Comparison of ENCODE assay signal across 14 mouse cellular contexts in the genomic region with DNA sequence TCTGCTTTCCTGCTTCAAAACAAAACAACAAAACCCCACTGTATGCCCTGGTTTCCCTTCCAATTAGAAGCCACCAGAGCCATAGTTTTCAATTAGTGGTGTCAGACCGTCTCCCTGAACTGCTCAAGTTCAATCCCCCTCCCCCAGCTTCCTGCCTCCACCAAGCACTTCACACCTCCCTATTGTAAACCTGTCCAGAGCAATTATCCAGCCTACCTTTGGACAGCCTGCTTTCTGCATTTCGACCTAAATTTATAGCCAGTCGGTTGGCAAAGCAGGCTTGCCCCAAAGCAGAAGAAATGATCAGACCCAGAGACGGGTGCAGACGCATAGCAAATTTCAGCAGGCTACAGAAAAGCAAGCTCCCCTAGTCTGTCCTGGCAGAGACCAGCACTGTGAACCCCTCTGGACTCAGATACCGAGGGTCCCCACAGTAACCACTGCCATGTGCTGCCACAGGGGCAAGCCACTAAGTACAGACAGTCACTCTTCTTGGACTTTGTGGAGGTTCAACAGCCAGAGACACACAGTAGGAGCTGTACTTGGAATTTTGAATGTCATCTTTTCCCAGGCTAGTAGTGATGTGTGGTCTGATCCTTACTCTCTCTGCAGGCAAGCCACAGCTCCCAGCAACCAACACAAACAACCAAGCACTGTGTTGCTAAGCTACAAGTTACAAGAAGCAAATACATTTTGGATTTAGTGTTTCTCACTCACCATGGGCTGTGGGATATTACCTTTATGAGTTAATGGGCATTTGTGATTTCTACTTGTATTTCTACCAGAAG. TPM values are rescaled to one million over a fixed set of nuclear protein-coding genes. Genes with fewer than 3 reads are reported as not detected.
A peak's percentile ranks its signal among the peaks of the same experiment; 100 is the strongest.
DNase-seq lines count a peak whose midpoint lies in the region; ATAC-seq lines count a peak whose summit lies in the region.
"Had no signal": no experiment of that assay in that cellular context is flagged by ENCODE, and none has a peak within 500 bp of the region (broad histone marks: within the 10 kb centered on the region; RNA-seq: fewer than 3 reads in every experiment).

No protein-coding gene starts in this region.

- no peak overlapping the region for H3K4me2 ChIP-seq in hindbrain, embryonic 11.5 days (replicated peaks; ENCODE audit: low read depth, low read length)
- peak overlapping the region; percentile 11; the same call in 1 of the 2 replicates for H3K4me2 ChIP-seq in hindbrain, embryonic 16.5 days (ENCODE audit: low read length)
- H3K4me2 ChIP-seq: embryonic facial prominence, embryonic 12.5 days; liver, embryonic 12.5 days had no signal

- H3K9me3 ChIP-seq in hindbrain, embryonic 10.5 days = no peaks in the 10 kb centered on the region
- H3K9me3 ChIP-seq in hindbrain, embryonic 11.5 days (ENCODE audit: control insufficient read depth, low read length) = no peaks in the 10 kb centered on the region
- H3K9me3 ChIP-seq in hindbrain, embryonic 16.5 days (ENCODE audit: control insufficient read depth, low read length) = no peaks in the 10 kb centered on the region
- H3K9me3 ChIP-seq: embryonic facial prominence, embryonic 12.5 days; liver, embryonic 12.5 days had no signal

- H3K9ac ChIP-seq in hindbrain, embryonic 11.5 days (ENCODE audit: low read depth, low read length) = no peak overlapping the region
- H3K9ac ChIP-seq in hindbrain, embryonic 16.5 days (ENCODE audit: low read depth, low read length) = no peak overlapping the region
- H3K9ac ChIP-seq: embryonic facial prominence, embryonic 12.5 days; liver, embryonic 12.5 days had no signal

- H3K27ac ChIP-seq in hindbrain, embryonic 10.5 days = peak overlapping the region; percentile 53
- no peak overlapping the region for H3K27ac ChIP-seq in hindbrain, embryonic 11.5 days (ENCODE audit: low read depth, low read length)
- H3K27ac ChIP-seq in hindbrain, embryonic 16.5 days (ENCODE audit: low read depth, low read length) = peak overlapping the region; percentile 1; the same call in 1 of the 2 replicates
- H3K27ac ChIP-seq: embryonic facial prominence, embryonic 12.5 days; liver, embryonic 12.5 days had no signal

- no peak overlapping the region for H3K4me3 ChIP-seq in hindbrain, embryonic 10.5 days
- no peak overlapping the region for H3K4me3 ChIP-seq in hindbrain, embryonic 11.5 days (ENCODE audit: low read depth, low read length)
- no peak overlapping the region for H3K4me3 ChIP-seq in hindbrain, embryonic 16.5 days (ENCODE audit: low read length)
- H3K4me3 ChIP-seq: embryonic facial prominence, embryonic 12.5 days; liver, embryonic 12.5 days had no signal

- peaks cover 78% of the 10 kb centered on the region for H3K4me1 ChIP-seq in hindbrain, embryonic 10.5 days (replicated peaks)
- peaks cover 2% of the 10 kb centered on the region; the same call in 1 of the 2 replicates for H3K4me1 ChIP-seq in hindbrain, embryonic 11.5 days (replicated peaks; ENCODE audit: control insufficient read depth, insufficient read depth, low read length)
- peaks cover 31% of the 10 kb centered on the region for H3K4me1 ChIP-seq in hindbrain, embryonic 16.5 days (ENCODE audit: control insufficient read depth, insufficient read depth, low read depth, low read length)

- DNase-seq in hindbrain, embryonic 10.5 days (ENCODE audit: low spot score) = no peak
- DNase-seq in hindbrain, embryonic 11.5 days (ENCODE audit: low spot score) = no peak
- DNase-seq in Muller cell, postnatal 12 days (ENCODE audit: inconsistent ontology term) = peak; percentile 75
- DNase-seq in retina, embryonic 14.5 days (ENCODE audit: low spot score) = peak; percentile 73
- no peak for DNase-seq in T-cell, adult 2 months (ENCODE audit: low spot score)
- no peak for DNase-seq in left cerebral cortex, postnatal 14 days (ENCODE audit: low spot score in 2 of 2)
- DNase-seq in right cerebral cortex, postnatal 36 days (ENCODE audit: low spot score in 2 of 2) = no peak
- DNase-seq: adrenal gland, postnatal 36 days; kidney, adult 18-20 months; lung, postnatal 14 days had no signal

- intact Hi-C loops in left cerebral cortex, postnatal 14 days (cut with DNase I) = no loop called here

- no peaks in the 10 kb centered on the region for H3K36me3 ChIP-seq in hindbrain, embryonic 10.5 days
- H3K36me3 ChIP-seq in hindbrain, embryonic 11.5 days (ENCODE audit: control insufficient read depth, insufficient read depth, low read length) = no peaks in the 10 kb centered on the region
- H3K36me3 ChIP-seq in hindbrain, embryonic 16.5 days (ENCODE audit: control insufficient read depth, insufficient read depth, low read length) = no peaks in the 10 kb centered on the region
- H3K36me3 ChIP-seq: embryonic facial prominence, embryonic 12.5 days; liver, embryonic 12.5 days had no signal

- WGBS in hindbrain, embryonic 10.5 days = 51% methylated on average over 6 of the region's 6 CpGs
- 57% methylated on average over 6 of the region's 6 CpGs for WGBS in hindbrain, embryonic 11.5 days
- WGBS in hindbrain, embryonic 16.5 days = 49% methylated on average over 6 of the region's 6 CpGs

- no peak for ATAC-seq in hindbrain, embryonic 11.5 days (ENCODE audit: low FRiP score)
- no peak for ATAC-seq in hindbrain, embryonic 16.5 days
- ATAC-seq: liver, embryonic 12.5 days had no signal

- H3K27me3 ChIP-seq in hindbrain, embryonic 10.5 days (ENCODE audit: insufficient read depth, poor library complexity, severe bottlenecking) = no peaks in the 10 kb centered on the region
- H3K27me3 ChIP-seq in hindbrain, embryonic 11.5 days (ENCODE audit: control insufficient read depth, insufficient read depth, low read length) = no peaks in the 10 kb centered on the region
- no peaks in the 10 kb centered on the region for H3K27me3 ChIP-seq in hindbrain, embryonic 16.5 days (replicated peaks; ENCODE audit: control insufficient read depth, insufficient read depth, low read length)
- H3K27me3 ChIP-seq: CH12.LX; embryonic facial prominence, embryonic 12.5 days had no signal

RNA-seq across cellular contexts. Expression of a gene that starts 21.4 kb away (rescaled TPM):
- 12.7 and 14.4 TPM in 2 replicates for polyA plus RNA-seq in hindbrain, embryonic 10.5 days (2016; fragmentation: Nextera tagmentation; extraction: Ambion mirVana)
- 18.0 and 20.2 TPM in 2 replicates for polyA plus RNA-seq in hindbrain, embryonic 11.5 days (2014; fragmentation: Nextera tagmentation; extraction: Ambion mirVana)
- polyA plus RNA-seq in hindbrain, embryonic 16.5 days (2015; fragmentation: Nextera tagmentation; extraction: Ambion mirVana) = 18.7 and 22.7 TPM in 2 replicates
- 10 to 100 TPM; 28.5 to 30.6 TPM for total RNA-seq in left cerebral cortex, postnatal 14 days (2021)
- total RNA-seq: CH12.LX had no signal

Comparison
In these comparisons a context has a peak if more than half of its experiments do, and no peak if none do; other contexts are left out.
1. DNase-seq: peak in Muller cell, postnatal 12 days (single experiment) and retina, embryonic 14.5 days (single experiment); none in hindbrain, embryonic 10.5 days (single experiment), hindbrain, embryonic 11.5 days (single experiment), T-cell, adult 2 months (single experiment), left cerebral cortex, postnatal 14 days (0 of 2) and right cerebral cortex, postnatal 36 days (0 of 2).